Mouse (Mus musculus) right cerebral cortex, postnatal 36 days (tissue): ENCODE data around the gene Armc12.

Experiments
- DNase-seq, 2 experiments: peaks; one replicate each; pipeline ENCODE4 v3.0.0; 2022; ENCODE audit warnings: low spot score in 2 of 2, mixed read lengths in 1 of 2

Armc12 gene

DNA sequence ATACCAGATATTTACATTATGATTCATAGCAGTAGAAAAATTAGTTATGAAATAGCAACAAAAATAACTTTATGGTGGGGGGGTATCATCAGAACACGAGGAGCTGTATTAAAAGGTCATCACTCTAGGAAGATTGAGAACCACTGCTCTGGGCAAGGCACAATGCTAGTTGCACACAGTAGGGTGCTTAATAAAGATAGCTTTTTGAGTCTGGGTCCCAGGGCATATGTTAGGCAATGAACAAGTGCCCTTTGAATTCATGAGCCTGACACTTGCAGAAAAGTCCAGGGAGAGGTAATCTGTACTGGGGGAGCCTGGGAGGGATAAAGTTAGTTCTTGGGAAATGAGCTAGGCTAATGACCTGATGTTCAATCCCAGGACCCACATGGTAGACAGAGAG, 17.3 kb upstream of the Armc12 start:
- no peak for DNase-seq

DNA sequence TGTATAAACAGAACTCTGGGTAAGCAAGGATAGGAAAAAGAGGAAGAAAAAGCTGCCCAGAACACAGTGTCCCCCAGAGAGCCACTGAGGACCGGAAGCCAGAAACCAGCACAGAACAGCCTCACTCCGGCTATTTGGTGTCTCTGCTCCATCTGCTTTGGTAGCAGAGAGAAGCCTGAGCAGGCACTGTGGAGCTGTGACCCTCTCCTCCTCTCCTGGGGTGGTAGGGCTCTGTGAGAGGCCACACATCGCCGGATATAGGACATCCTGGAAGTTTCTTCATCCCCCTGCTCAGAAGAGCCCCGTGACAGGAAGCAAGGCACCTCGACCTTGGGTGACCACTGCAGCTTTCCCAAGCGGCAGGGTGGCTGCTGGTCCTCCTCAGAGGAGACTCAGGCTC, 16.8 kb upstream of the Armc12 start:
- DNase-seq = no peak

DNA sequence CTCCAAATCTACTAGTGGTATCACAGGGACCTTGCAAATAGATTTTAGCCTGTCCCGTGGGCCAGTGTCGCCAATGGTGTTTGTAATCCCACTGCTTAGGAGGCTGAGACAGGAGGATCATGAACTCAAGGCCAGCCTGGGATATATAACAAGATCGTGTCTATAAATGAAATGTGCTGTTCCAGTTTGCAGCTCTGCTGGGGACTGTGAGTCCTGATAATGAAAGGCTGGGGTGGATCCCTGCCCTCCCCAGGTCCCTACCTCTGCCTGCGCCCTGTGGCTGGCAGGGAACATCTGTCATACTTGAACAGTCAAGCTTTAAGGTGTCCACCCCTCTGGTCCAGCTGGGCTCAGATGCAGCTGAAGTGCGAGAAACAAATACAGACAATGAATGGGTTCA, 16.1 kb upstream of the Armc12 start:
- no peak for DNase-seq

DNA sequence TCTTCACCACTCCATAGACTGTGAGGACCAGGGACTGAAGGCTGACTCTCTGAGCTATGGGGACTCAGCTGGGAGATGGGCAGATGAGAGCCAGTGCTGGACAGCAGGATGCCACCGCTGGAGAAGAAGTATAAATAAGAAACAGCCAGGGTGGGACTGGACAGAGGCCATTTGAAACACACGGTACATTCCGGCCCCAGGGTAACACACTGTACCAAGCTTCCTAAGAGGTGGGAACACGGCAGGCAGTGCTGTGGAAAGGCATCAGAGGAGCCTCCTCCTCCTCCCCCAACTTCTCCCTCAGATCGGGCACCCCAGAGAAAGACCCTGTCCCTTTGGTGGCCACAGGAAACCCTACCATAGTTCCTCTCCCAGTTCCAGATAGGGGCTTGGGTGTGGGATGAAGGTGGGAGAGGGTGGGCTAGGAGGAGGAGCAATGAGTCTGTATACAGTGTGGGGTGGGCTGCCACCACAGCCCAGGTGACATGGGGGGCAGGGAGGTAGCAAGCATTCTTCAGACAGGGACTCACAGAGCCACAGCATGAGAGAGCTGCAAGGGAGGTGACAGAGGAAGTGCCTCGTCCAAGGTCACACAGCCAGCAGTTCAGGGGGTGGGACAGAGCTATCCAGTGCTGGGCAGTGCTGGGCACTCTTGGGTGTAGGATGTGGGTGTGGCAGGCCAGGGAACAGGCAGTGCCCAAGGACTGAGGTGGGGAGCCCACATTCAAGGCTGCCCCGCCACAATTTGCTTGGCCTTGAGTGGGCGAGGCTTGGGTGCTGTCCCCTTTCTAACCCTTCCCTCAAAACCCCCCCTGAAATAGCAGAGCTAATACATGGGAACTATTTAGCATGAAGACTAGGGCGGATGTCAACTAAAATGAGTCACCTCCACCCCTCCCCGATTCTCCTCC, 14.9 kb upstream of the Armc12 start:
- DNase-seq = no peak

DNA sequence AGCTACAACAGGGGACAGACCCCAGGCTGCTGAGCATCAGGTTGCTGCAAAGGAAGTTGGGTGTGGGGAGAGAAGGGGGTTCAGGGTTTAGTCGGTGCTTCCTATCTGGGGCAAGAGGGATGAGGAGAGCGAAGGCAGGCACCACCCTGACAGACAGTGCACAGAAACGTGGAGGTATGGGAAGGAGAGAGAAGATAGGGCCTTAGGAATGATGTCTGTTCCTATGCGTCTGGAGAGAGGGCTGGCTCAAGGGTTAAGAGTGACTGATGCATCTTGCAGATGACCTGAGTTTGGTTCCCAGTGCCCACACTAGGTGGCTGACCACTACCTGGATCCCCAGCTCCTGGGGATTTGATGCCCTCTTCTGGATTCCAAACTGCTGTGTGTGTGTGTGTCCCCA, 13.7 kb upstream of the Armc12 start:
- DNase-seq = no peak

DNA sequence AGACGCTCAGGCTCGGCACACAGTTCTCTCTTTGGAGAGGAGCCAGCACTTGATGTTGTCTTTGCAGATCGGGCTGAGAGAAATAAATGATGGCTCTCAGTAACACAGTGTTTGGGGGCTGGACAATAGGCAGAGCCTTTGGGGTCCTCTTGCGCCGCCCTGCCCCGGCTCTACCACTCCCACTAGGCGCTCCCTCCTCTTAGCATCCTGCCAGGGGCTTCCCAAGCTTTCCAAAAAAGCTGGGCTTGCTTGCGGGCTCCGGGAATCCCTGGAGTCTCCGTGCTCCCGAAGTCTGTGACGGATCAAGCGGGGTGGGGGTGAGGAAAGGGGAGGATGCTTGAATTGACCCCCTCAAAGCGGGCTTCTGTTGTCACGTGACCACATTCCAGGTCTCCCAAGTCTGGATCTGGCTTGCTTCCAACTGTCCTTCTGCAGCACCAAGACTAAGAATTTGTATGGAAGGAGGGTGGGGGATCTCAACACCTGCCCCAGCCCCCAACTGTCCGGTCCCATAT, 13.1 kb upstream of the Armc12 start, which contains the start of gene Fkbp5:
Fkbp5 (minus strand) TSS at position 87 of the 515 bp plus-strand sequence.
- peak in 1 of 2 experiments; percentile 44 for DNase-seq

DNA sequence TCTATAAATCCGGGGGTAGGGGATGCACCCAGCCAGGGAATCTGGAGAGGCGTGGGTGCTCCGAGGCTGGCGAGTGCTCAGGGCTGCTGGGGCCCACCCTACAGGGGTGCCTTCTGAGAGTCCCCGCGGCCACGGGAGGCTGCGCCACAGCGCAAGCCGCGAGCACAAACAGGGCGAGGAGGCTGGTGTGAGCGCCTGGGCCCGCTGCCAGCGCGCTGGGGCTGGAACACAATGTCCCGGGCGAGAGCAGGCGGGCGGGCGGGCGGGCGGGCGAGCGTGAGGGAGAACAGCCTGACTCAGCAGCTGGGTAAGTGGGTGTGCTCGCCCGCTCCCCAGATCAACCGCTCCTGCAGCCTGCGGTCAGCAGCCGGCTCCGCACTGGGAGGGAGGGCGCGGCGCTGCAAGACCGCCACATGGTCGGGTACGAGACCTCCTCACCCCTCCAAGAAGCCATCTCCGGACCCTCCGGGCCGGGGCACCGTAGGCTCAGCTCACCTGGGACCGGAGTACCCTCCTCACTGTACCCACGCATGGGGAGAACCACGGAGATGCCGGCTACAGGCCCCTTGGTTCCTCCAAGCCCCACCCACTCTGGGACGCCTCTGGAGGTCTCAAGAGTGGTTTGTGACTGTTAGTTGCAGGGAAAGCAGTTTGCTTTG, 12.5 kb upstream of the Armc12 start:
- DNase-seq = peak; percentile 84 to 87

DNA sequence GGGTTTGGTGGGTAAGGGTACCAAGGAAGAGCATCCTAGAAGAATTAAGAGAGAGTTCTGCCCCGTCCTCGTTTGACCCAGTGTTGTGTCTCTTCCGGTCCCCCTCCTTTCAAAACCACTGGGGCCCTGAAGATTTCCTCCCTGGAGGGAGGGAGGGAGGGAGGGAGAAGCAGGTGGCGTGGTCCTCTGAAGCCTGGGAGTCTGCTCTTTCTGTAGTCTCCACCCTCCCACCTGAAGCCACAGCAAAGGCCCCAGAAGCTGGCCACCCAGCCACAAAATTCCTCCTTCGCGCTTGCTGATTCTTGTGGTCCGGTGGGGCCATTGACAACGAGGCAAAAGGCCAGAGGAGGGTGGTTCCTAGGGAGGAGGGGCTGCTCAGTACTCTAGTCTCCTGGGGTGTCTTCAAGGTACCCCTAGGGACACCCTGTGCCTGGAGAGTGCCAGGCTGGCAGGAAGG, 12.0 kb upstream of the Armc12 start:
- DNase-seq = no peak

DNA sequence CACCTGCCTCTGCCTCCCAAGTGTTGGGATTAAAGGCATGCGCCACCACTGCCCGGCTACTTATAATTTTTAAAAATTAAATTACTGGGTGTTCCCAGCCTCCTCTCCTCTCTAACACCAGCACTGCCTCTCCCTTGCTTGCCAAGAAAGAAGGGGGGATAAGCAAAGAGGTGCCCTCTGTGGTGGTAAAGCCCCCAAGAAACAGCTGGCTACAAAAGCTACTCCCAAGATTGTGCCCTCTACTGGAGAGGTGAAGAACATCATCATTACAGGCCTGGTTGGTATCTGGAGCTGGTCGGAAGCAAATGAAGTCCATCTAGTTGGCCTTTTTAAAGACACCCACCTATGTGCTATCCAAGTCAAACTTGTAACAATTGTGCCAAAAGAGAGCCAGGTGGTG, 10.8 kb upstream of the Armc12 start:
- DNase-seq = no peak

DNA sequence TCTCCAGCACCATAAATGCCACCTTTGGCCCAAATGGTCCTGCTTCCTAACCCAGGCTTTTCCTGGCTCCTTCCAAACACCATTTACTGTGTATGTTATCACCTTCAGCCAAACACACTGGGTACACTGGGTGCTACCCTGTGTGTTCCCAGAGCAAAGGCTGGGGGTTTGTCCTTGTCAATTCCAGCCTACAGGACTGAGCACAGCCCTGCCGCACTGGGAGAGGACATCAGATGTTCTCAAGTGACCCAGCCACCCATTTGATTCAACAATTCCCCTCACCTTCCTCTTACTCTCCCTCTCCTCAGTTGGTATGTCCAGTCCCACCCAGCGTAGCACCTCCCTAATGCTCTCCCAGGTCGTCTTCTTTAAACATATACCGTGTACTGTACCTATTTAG, 10.0 kb upstream of the Armc12 start:
- DNase-seq = no peak

DNA sequence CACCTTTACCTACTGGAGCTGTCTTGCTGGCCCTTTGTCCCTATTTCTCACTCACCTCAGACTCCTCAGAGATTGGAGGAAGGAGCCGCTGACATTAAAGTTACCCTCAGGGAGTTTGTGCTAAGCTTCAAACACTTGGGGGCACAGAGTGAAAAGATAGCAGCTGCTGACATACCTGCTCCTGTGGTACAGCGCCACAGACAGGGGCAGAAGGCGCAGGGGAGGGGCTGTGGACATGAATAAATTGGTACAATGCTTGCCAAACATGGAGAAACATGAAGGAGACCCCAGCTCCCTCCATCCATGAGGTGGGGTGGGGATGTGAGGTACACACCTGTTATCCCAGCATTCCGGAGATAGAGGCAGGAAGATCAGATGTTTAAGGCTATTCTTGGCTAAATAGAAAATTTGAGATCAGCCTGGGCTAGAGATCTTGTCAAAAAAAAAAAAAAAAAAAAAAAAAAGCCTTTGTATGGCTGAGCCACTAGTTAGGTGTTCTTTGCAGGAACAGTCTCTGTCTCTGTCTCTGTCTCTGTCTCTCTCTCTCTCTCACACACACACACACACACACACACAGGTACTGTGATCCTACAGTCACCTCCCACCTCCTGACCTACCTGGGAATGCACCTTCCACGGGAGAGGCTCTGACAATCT, 9.4 kb upstream of the Armc12 start:
- DNase-seq = no peak

DNA sequence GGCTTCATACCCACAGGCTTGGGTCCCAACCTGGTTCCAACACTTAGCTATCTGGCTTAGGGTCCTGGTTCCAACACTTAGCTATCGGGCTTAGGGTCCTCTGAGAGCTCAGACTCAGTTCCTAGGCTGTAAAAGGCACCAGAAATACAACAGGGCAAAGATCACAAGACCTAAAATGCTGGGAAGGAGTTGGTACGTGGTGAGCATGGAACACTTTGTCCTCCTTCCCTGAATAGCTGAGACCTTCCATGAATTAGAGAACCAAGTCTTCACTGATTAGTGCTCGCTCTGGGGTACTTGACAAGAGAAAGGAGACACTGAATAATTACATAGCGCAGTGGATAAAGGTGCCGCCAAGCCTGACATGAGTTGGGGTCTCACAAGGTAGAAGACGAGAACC, 8.7 kb upstream of the Armc12 start:
- DNase-seq = no peak

DNA sequence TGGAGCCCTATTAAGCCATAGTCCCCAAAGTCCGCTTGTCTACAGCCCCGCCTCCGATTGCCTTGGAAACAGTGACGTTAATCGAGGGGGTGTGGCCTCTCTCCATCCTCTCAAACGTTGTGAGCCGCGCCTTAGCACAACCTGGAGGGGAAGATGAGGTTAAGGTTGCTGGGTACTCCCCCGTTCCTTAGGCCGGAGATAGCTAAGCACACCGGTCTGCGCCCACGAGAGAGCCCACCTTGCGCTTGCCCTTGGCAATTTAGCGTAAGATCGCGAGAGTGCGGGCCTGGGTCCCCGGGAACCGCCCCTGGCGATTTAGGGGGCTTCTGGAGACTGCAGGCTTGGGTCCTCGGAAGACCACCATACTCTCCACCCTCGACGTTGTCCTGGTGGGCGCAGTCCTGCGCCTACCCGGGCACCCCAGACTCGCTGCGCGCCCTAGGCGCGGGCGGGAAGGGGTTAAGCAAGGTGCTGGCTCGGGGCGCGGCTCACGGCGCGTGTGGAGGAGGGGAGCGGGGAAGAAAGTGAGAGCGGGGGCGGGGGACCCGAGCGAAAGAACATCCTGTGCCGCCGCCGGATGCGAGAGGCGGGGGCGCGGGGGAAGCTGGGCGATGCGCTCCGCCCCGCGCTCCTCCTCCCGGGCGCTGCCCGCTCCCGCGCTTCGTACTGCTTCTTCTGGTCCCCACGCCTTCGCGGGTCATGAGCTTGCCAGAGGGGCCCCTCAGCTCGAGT, 7.8 kb upstream of the Armc12 start:
- DNase-seq = peak; percentile 93

DNA sequence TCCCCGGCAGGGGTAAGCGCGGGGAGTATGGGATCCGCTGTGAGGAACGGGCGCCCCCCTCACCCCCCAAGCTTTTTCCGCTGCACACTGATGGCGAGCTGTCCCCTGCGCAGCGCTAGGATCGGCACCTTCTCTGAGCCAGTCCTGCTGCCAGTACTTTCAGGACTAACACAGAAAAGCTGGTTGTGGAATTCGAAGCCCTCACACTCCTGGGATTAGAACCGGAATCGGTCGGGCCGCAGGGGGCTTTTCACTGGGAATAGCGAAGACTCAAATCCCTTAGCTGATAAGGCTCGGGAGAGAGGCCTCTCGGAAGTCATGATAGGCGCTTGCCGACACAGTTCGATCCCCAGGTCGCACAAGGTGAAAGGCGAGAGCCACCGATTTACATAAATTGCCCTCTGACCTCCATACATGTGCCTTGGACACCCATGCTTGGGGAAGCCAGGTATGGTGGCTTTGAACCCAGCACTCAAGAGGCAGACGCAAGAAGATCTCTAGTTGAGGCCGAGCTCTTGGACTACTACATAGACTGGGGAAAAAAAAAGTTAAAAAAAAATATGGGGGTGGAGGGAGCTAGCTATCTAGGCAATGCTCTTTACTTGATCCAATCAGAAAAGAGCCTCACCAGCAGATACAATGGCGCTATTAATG, 7.1 kb upstream of the Armc12 start:
- no peak for DNase-seq

DNA sequence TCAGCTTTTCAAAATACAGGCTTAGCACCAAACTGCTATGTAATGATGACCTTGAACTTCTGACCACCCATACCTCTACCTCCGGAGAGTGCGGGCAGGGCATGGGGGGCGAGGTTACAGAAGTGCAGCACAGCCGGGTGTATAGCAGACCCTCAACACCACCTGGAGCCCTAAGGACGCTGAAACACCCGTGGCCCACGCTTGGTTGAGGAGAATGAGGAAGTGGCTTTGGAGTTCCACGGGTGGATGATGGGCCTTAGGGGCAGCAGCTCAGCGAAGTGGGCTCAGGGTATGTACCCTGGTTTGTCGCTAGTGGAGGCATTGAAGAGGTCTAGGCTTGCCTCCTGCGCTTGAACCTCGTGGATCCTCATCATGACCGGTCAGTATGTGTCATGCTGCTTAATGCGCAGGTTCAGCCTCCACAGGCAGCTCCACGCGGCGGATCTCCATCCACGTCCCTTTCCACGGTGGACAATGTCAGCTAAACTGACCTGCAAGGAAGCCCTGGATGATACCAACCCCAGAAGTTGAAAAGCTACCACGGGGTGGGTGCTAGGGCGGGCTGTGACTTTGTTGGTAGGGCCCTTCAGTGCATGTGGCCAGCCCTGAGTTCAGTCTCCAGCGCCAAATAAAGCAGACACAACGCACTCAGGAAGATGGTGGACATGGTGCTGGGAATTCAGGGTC, 6.5 kb upstream of the Armc12 start:
- DNase-seq = no peak

DNA sequence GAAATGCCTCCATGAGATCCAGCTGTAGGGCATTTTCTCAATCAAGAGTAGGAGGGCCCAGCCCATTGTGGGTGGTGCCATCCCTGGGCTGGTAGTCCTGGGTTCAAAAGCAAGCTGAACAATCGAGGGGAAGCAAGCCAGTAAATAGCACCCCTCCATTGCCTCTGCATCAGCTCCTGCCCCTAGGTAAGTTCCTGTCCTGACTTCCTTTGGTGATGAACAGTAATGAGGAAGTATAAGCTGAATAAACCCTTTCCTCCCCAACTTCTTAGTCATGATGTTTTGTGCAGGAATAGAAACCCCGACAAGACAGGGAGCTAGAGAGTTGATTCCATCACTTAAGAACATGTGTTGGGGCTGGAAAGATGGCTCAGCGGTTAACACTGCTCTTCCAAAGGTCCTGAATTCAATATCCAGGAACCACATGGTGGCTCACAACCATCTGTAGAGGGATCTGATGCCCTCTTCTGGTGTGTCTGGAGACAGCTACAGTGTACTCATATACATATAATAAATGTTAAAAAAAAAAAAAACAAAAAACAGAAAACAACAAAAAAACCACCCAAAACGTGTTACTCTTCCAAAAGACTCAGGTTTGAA, 5.7 kb upstream of the Armc12 start:
- no peak for DNase-seq

DNA sequence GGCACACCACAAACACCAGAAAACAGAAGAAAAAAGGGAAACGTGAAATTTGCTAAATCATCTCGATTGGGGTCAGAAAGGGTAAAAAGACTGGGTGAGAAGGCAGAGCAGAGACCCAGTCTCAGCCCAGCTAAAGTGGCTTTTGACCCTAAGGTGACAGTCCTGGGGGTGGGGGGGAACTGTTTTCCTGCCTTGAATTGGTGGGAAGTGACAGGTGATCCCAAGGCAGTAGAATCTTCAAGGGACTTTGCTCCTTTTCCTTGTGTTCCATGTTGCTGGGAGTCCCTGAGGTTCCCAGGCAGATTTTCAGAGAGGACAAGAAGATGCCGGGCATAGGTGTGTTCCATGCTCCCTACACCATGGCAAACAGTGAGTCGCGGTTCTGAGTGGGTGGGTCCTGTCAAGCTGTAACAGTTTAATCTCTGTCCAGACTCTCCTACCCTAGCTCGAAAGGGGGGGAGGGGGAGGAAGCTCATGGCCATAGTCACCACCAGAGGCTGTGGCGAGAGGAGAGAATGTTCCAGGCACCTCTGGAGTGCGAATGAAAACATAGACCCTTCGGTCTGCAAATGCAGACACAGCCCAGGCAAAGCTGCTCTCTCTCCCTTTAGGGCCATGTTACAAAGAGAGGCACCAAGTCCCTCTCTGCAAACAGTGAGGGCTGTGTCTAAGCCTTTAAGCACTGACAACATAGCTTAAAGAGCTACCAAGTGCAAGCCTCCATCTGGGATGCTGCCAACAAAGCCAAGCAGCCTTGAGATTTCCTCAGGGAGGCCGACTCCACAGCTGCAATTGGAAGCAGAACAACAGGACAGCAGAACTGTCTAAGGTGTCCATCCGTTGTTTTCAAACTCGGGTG, 3.2 kb upstream of the Armc12 start:
- no peak for DNase-seq

DNA sequence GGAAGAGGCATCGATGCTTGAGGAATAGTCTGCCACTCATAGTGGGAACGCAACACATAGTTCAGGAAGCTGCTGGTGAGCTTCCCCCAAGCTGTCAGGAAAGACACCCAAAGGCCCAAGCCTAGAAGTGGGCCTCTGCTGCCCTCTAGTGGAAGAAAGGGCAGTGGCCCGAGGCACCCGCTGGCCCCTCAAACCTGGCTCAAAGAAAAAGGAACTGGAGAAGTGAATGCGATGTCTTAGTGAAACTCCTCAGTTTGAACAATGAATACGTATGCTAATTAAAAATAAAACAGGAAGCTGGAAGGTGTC, 2.6 kb upstream of the Armc12 start:
- peak; percentile 78 to 79 for DNase-seq

DNA sequence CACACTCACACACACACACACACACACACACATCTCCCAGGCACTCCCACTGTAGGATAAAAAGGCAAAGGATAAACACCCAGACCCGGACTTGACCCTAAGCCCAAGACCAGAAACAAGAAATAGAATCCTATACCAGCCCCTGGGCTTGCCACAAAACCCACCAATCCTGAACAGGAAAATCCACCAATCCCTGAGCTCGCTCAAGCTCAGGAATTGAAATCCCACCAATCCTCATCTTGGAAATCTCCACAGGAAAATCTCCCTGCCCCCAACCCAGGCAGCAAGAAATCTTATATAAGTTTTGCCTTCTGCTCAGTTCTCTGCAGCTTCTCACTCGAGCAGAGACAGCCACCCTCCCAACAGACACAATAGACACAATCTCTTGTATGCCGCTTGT, 1.5 kb upstream of the Armc12 start:
- no peak for DNase-seq
